Mouse (Mus musculus) layer of hippocampus, postnatal 10 days (tissue): ENCODE results near the gene Ell. TPM values are rescaled to one million over a fixed set of nuclear protein-coding genes. Genes with fewer than 3 reads are reported as not detected.

Experiments used
- DNase-seq, 2 experiments: peaks; one replicate each; pipeline ENCODE4 v3.0.0; 2021; ENCODE audit warnings: low spot score in 2 of 2
- long read RNA-seq: library from polyadenylated mRNA; stranded (forward); transcript quantifications from one replicate; pipeline ENCODE4 v2.0.0, GENCODE M21; 2023
- total RNA-seq, 2 experiments: library from RNA; stranded (reverse); gene quantifications; 2 replicates each; pipeline ENCODE4 v1.2.3; 2021

Gene Ell
- 10 to 100 TPM; 15.8 to 16.4 TPM for total RNA-seq
- long read RNA-seq, partial matches to known transcripts, result 4 of 11 reads
- long read RNA-seq, other reads (novel, unspliced or antisense), result 4 of 11 reads

GRCm38 (mm10) chr8:70539077-70539813, at the start of gene Ell:
TSS of gene Ell (plus strand) at chr8:70539457.
- peak; percentile 99 to 100 for DNase-seq

GRCm38 (mm10) chr8:70489576-70489975, 49.7 kb upstream of the Ell start:
- DNase-seq, result no peak

GRCm38 (mm10) chr8:70490061-70490879, 49.0 kb upstream of the Ell start:
- DNase-seq, result no peak

- no peak for DNase-seq
These were observed 48.3 kb upstream of the Ell start for GRCm38 (mm10) chr8:70490880-70491495.

GRCm38 (mm10) chr8:70492664-70493640, 46.3 kb upstream of the Ell start, which contains the start of gene Crlf1:
TSS of gene Crlf1 (plus strand) at chr8:70493158.
- no peak for DNase-seq

- DNase-seq, result no peak
These were observed 45.4 kb upstream of the Ell start for GRCm38 (mm10) chr8:70493692-70494415.

- no peak for DNase-seq
These were observed 44.8 kb upstream of the Ell start for GRCm38 (mm10) chr8:70494416-70494945.

GRCm38 (mm10) chr8:70495001-70495770, 44.1 kb upstream of the Ell start:
- no peak for DNase-seq

- DNase-seq, result no peak
These were observed 43.5 kb upstream of the Ell start for GRCm38 (mm10) chr8:70495771-70496062.

- DNase-seq, result no peak
These were observed 38.6 kb upstream of the Ell start for GRCm38 (mm10) chr8:70500386-70501301.

- DNase-seq, result no peak
These were observed 37.3 kb upstream of the Ell start for GRCm38 (mm10) chr8:70501820-70502529.

- no peak for DNase-seq
These were observed 36.7 kb upstream of the Ell start for GRCm38 (mm10) chr8:70502540-70502939.

- DNase-seq, result peak; percentile 68 to 78
These were observed 36.1 kb upstream of the Ell start for GRCm38 (mm10) chr8:70503062-70503750.

- peak; percentile 64 to 78 for DNase-seq
These were observed 35.0 kb upstream of the Ell start for GRCm38 (mm10) chr8:70504291-70504716.

GRCm38 (mm10) chr8:70504851-70505250, 34.4 kb upstream of the Ell start:
- DNase-seq, result peak; percentile 90

GRCm38 (mm10) chr8:70505698-70506327, 33.4 kb upstream of the Ell start:
- DNase-seq, result no peak
